Mouse (Mus musculus) embryo, embryonic 11.5 days (tissue): ENCODE measurements around the gene H6pd.

ENCODE experiments used
- DNase-seq: peaks from one replicate; pipeline ENCODE4 v3.0.0-alpha.2; 2012; ENCODE audit warnings: low read depth, low spot score

Gene H6pd

GRCm38 (mm10) chr4:149975291-149975690 is 33.5 kb downstream of the H6pd start:
- no peak for DNase-seq

GRCm38 (mm10) chr4:149971393-149971792 is 37.4 kb downstream of the H6pd start:
- DNase-seq = no peak

- DNase-seq = no peak
Measured at GRCm38 (mm10) chr4:149968526-149968925, 40.3 kb downstream of the H6pd start.

- DNase-seq = no peak
Measured at GRCm38 (mm10) chr4:149966963-149967362, 41.9 kb downstream of the H6pd start.

GRCm38 (mm10) chr4:149966252-149966651 is 42.6 kb downstream of the H6pd start:
- DNase-seq = no peak

- no peak for DNase-seq
Measured at GRCm38 (mm10) chr4:149965672-149966071, 43.2 kb downstream of the H6pd start.

- no peak for DNase-seq
Measured at GRCm38 (mm10) chr4:149965242-149965641, 43.6 kb downstream of the H6pd start.

GRCm38 (mm10) chr4:149964770-149965169 is 44.1 kb downstream of the H6pd start:
- DNase-seq = no peak

- DNase-seq = no peak
Measured at GRCm38 (mm10) chr4:149964285-149964684, 44.5 kb downstream of the H6pd start.

- no peak for DNase-seq
Measured at GRCm38 (mm10) chr4:149960391-149960790, 48.4 kb downstream of the H6pd start.

- no peak for DNase-seq
Measured at GRCm38 (mm10) chr4:149959816-149960215, 49.0 kb downstream of the H6pd start.

GRCm38 (mm10) chr4:149958566-149958965 is 50.3 kb downstream of the H6pd start:
- peak; percentile 79 for DNase-seq

- DNase-seq = no peak
Measured at GRCm38 (mm10) chr4:149956048-149956447, 52.8 kb downstream of the H6pd start.

GRCm38 (mm10) chr4:149955631-149956030 is 53.2 kb downstream of the H6pd start:
- no peak for DNase-seq

- DNase-seq = peak; percentile 96
Measured at GRCm38 (mm10) chr4:149954893-149955439, 53.9 kb downstream of the H6pd start, which contains the start of gene Spsb1. Spsb1 (minus strand) TSS chr4:149955043.

GRCm38 (mm10) chr4:149953621-149954481 is 55.0 kb downstream of the H6pd start:
- no peak for DNase-seq

GRCm38 (mm10) chr4:149952201-149952600 is 56.6 kb downstream of the H6pd start:
- DNase-seq = no peak

- DNase-seq = no peak
Measured at GRCm38 (mm10) chr4:149951201-149951600, 57.6 kb downstream of the H6pd start.

- DNase-seq = no peak
Measured at GRCm38 (mm10) chr4:149949691-149950090, 59.1 kb downstream of the H6pd start.

- no peak for DNase-seq
Measured at GRCm38 (mm10) chr4:149948119-149948518, 60.7 kb downstream of the H6pd start.

- DNase-seq = no peak
Measured at GRCm38 (mm10) chr4:149947396-149947795, 61.4 kb downstream of the H6pd start.

GRCm38 (mm10) chr4:149945194-149945593 is 63.6 kb downstream of the H6pd start:
- DNase-seq = no peak

GRCm38 (mm10) chr4:149944214-149944613 is 64.6 kb downstream of the H6pd start:
- DNase-seq = no peak
